Mouse (Mus musculus): Measurements from ENCODE around the gene Zdhhc19.

- no peak for TF ChIP-seq GATA1 (IDR thresholded peaks at IDR 0.05; ENCODE audit: low read depth, low read length)
- no peak for TF ChIP-seq CTCF (IDR thresholded peaks at IDR 0.05 in 2 of 3, conservative IDR thresholded peaks at IDR 0.05 in 1 of 3; ENCODE audit: control insufficient read depth in 1 of 3, insufficient read depth in 1 of 3, low read depth in 2 of 3, low read length in 3 of 3, poor library complexity in 1 of 3, severe bottlenecking in 1 of 3)
- no peak for TF ChIP-seq GABPA (IDR thresholded peaks at IDR 0.05; ENCODE audit: low read depth, low read length)
- no peak for TF ChIP-seq TAL1 (IDR thresholded peaks at IDR 0.05; ENCODE audit: low read length)
- no peak for TF ChIP-seq USF1 (IDR thresholded peaks at IDR 0.05; ENCODE audit: low read depth, low read length)
- TF ChIP-seq E2F4 (IDR thresholded peaks at IDR 0.05; ENCODE audit: borderline replicate concordance, low read depth, low read length) = no peak
- TF ChIP-seq EP300 (IDR thresholded peaks at IDR 0.05; ENCODE audit: low read depth in 1 of 2, low read length in 2 of 2) = no peak
- no peak for TF ChIP-seq MAX (IDR thresholded peaks at IDR 0.05; ENCODE audit: low read length)
- no peak for TF ChIP-seq ZNF384 (IDR thresholded peaks at IDR 0.05; ENCODE audit: low read depth, low read length)
- TF ChIP-seq POLR2A (IDR thresholded peaks at IDR 0.05; ENCODE audit: control insufficient read depth in 1 of 2, insufficient read depth in 1 of 2, low read depth in 1 of 2, low read length in 2 of 2, poor library complexity in 1 of 2) = no peak
- TF ChIP-seq HCFC1 (IDR thresholded peaks at IDR 0.05; ENCODE audit: low read depth, low read length) = no peak
- TF ChIP-seq BHLHE40 (IDR thresholded peaks at IDR 0.05; ENCODE audit: borderline replicate concordance, low read depth, low read length) = no peak
Observed at GRCm38 (mm10) chr16:32550487-32550886, 54.4 kb downstream of the Zdhhc19 start.

Data from MEL (cell line).